8 mouse cellular contexts compared by ENCODE assay signal in the genomic region with DNA sequence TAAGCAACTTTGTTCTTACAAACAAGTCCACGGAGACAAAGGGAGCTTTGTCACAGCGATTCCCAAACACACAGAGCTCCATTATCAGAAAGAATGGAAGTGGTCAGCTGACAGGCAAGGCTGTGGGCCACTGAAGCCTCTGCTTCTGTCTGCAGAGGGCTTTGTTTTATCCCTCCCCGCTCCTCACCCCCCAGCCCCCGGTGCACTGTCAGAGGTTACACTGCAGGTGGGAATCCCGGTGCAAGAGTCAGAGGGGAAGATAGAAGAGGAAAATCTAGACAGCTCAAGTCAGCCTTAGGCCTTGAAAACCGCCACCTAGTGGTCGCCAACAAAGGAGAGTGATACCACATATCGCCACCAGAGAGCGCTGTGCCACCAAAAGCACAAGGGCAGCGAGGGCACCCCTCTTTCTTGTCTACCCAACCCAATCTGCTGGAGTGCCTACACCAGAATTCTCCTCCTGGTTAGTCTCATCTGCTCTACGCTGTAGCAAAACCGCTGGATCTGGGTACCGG. TPM values are rescaled to one million over a fixed set of nuclear protein-coding genes. Genes with fewer than 3 reads are reported as not detected.
DNase-seq lines count a peak whose midpoint lies in the region; ATAC-seq and TF ChIP-seq lines count a peak whose summit lies in the region.

No protein-coding gene starts in this region.

- H3K36me3 ChIP-seq in heart, embryonic 11.5 days (ENCODE audit: control insufficient read depth, insufficient read depth, low read length) = no peaks in the 10 kb centered on the region
- H3K36me3 ChIP-seq in intestine, postnatal 0 days (ENCODE audit: control insufficient read depth, insufficient read depth) = no peaks in the 10 kb centered on the region
- no peaks in the 10 kb centered on the region for H3K36me3 ChIP-seq in limb, embryonic 10.5 days
- no peaks in the 10 kb centered on the region for H3K36me3 ChIP-seq in midbrain, embryonic 14.5 days (ENCODE audit: control insufficient read depth, insufficient read depth, low read length)
- H3K36me3 ChIP-seq in small intestine, adult 2 months (ENCODE audit: control insufficient read depth, insufficient read depth, low read length) = no peaks in the 10 kb centered on the region

- no peak for ATAC-seq in heart, embryonic 11.5 days (replicated peaks; ENCODE audit: insufficient number of reproducible peaks, low FRiP score, low TSS enrichment)
- peak; percentile 52 for ATAC-seq in intestine, postnatal 0 days
- ATAC-seq in midbrain, embryonic 14.5 days (ENCODE audit: low FRiP score, low TSS enrichment) = peak; percentile 60; the same call in 1 of the 2 replicates

- H3K4me1 ChIP-seq in heart, embryonic 11.5 days (ENCODE audit: control insufficient read depth, insufficient read depth, low read length) = no peaks in the 10 kb centered on the region
- no peaks in the 10 kb centered on the region for H3K4me1 ChIP-seq in intestine, postnatal 0 days (replicated peaks; ENCODE audit: control insufficient read depth, insufficient read depth, low read length)
- peaks cover 18% of the 10 kb centered on the region for H3K4me1 ChIP-seq in limb, embryonic 10.5 days
- H3K4me1 ChIP-seq in midbrain, embryonic 14.5 days (ENCODE audit: control insufficient read depth, insufficient read depth, low read length) = 0 out of 2 replicates have a peak, but pooled peaks cover 6% of the 10 kb centered on the region
- no peaks in the 10 kb centered on the region for H3K4me1 ChIP-seq in small intestine, adult 2 months (ENCODE audit: control insufficient read depth, insufficient read depth, insufficient read length, low read length)

- no peak overlapping the region for H3K9ac ChIP-seq in heart, embryonic 11.5 days (ENCODE audit: low read depth, low read length)
- no peak overlapping the region for H3K9ac ChIP-seq in intestine, postnatal 0 days (ENCODE audit: low read depth, low read length)
- no peak overlapping the region for H3K9ac ChIP-seq in midbrain, embryonic 14.5 days (replicated peaks; ENCODE audit: low read length)

- TF ChIP-seq POLR2A in small intestine, adult 2 months (IDR thresholded peaks at IDR 0.05; ENCODE audit: low read depth, low read length) = no peak

- no peaks in the 10 kb centered on the region for H3K27me3 ChIP-seq in heart, embryonic 11.5 days (ENCODE audit: control insufficient read depth, insufficient read depth, low read length)
- no peaks in the 10 kb centered on the region for H3K27me3 ChIP-seq in intestine, postnatal 0 days (replicated peaks; ENCODE audit: control insufficient read depth, insufficient read depth, low read length)
- H3K27me3 ChIP-seq in limb, embryonic 10.5 days (ENCODE audit: low read depth, poor library complexity, severe bottlenecking) = peaks cover 11% of the 10 kb centered on the region; the same call in 1 of the 2 replicates
- H3K27me3 ChIP-seq in midbrain, embryonic 14.5 days (ENCODE audit: control insufficient read depth, insufficient read depth, low read length) = no peaks in the 10 kb centered on the region
- no peaks in the 10 kb centered on the region for H3K27me3 ChIP-seq in small intestine, adult 2 months (ENCODE audit: control insufficient read depth, insufficient read depth, low read length)

- DNase-seq in heart, adult 11 months = peak; percentile 97
- peak; percentile 83 for DNase-seq in embryo, embryonic 11 days
- peak; percentile 74 for DNase-seq in gastrocnemius, postnatal 25 days
- peak; percentile 90 for DNase-seq in limb, embryonic 10.5 days (ENCODE audit: low spot score)
- peak; percentile 84 for DNase-seq in midbrain, embryonic 14.5 days

- no peak overlapping the region for H3K4me3 ChIP-seq in heart, embryonic 11.5 days (ENCODE audit: low read depth, low read length)
- no peak overlapping the region for H3K4me3 ChIP-seq in intestine, postnatal 0 days (ENCODE audit: low read depth, low read length)
- H3K4me3 ChIP-seq in limb, embryonic 10.5 days = no peak overlapping the region
- no peak overlapping the region for H3K4me3 ChIP-seq in midbrain, embryonic 14.5 days (replicated peaks; ENCODE audit: low read depth, low read length)
- no peak overlapping the region for H3K4me3 ChIP-seq in small intestine, adult 2 months (ENCODE audit: low read depth, low read length)

- peak; percentile 100 for TF ChIP-seq CTCF in intestine, postnatal 0 days (IDR thresholded peaks at IDR 0.05; ENCODE audit: low read depth)
- peak; percentile 100 for TF ChIP-seq CTCF in small intestine, adult 2 months (IDR thresholded peaks at IDR 0.05; ENCODE audit: extremely low read depth, insufficient read length, insufficient replicate concordance, low read depth, low read length)

- no peak overlapping the region for H3K27ac ChIP-seq in heart, embryonic 11.5 days (ENCODE audit: low read depth, low read length)
- H3K27ac ChIP-seq in intestine, postnatal 0 days (ENCODE audit: low read depth, low read length) = no peak overlapping the region
- H3K27ac ChIP-seq in limb, embryonic 10.5 days = peak overlapping the region; percentile 54; the same call in 1 of the 2 replicates
- H3K27ac ChIP-seq in midbrain, embryonic 14.5 days (replicated peaks; ENCODE audit: low read depth, low read length) = no peak overlapping the region
- no peak overlapping the region for H3K27ac ChIP-seq in small intestine, adult 2 months (ENCODE audit: insufficient read depth, low read depth, low read length)

- no peak overlapping the region; the same call in 1 of the 2 replicates for H3K4me2 ChIP-seq in heart, embryonic 11.5 days
- no peak overlapping the region for H3K4me2 ChIP-seq in intestine, postnatal 0 days (replicated peaks; ENCODE audit: low read depth)
- no peak overlapping the region for H3K4me2 ChIP-seq in midbrain, embryonic 14.5 days (ENCODE audit: low read length)

- H3K9me3 ChIP-seq in heart, embryonic 11.5 days (replicated peaks; ENCODE audit: control insufficient read depth, low read length) = no peaks in the 10 kb centered on the region
- no peaks in the 10 kb centered on the region for H3K9me3 ChIP-seq in intestine, postnatal 0 days (ENCODE audit: control insufficient read depth)
- no peaks in the 10 kb centered on the region for H3K9me3 ChIP-seq in limb, embryonic 10.5 days (replicated peaks)
- no peaks in the 10 kb centered on the region for H3K9me3 ChIP-seq in midbrain, embryonic 14.5 days (ENCODE audit: control insufficient read depth, low read length)

- WGBS in heart, embryonic 11.5 days (ENCODE audit: insufficient replicate concordance) = 10% methylated on average over 13 of the region's 13 CpGs
- 11% methylated on average over 13 of the region's 13 CpGs for WGBS in intestine, postnatal 0 days
- WGBS in limb, embryonic 10.5 days = 16% methylated on average over 13 of the region's 13 CpGs
- 9% methylated on average over 13 of the region's 13 CpGs for WGBS in midbrain, embryonic 14.5 days
- WGBS in small intestine, adult 2 months = 10% methylated on average over 13 of the region's 13 CpGs

RNA-seq across cellular contexts. Expression of a gene that starts 35.4 kb away (rescaled TPM):
- polyA plus RNA-seq in heart, embryonic 11.5 days (2014; fragmentation: Nextera tagmentation; extraction: Ambion mirVana) = 0.69 and 0.73 TPM in 2 replicates
- total RNA-seq in gastrocnemius, postnatal 25 days (2021) = under 1 TPM in 1 of 2 experiments, not detected in 1; 0.18 TPM
- polyA plus RNA-seq in intestine, postnatal 0 days (2015; fragmentation: Nextera tagmentation; extraction: Ambion mirVana) = 1.8 and 1.9 TPM in 2 replicates
- polyA plus RNA-seq in limb, embryonic 10.5 days (2016; fragmentation: Nextera tagmentation; extraction: Ambion mirVana) = not detected in 2 replicates
- polyA plus RNA-seq in midbrain, embryonic 14.5 days (2014; fragmentation: Nextera tagmentation; extraction: Ambion mirVana) = 50.7 and 68.6 TPM in 2 replicates
- polyA plus RNA-seq in small intestine, adult 2 months (2012; rRNA removed) = 0.53 and 0.91 TPM in 2 replicates

RNA-seq across cellular contexts. Expression of a gene that starts 36.7 kb away (rescaled TPM):
- polyA plus RNA-seq in heart, embryonic 11.5 days (2014; fragmentation: Nextera tagmentation; extraction: Ambion mirVana) = 3.2 and 3.8 TPM in 2 replicates
- total RNA-seq in gastrocnemius, postnatal 25 days (2021) = 10 to 100 TPM; 10.3 to 10.9 TPM
- polyA plus RNA-seq in intestine, postnatal 0 days (2015; fragmentation: Nextera tagmentation; extraction: Ambion mirVana) = 0.70 and 1.1 TPM in 2 replicates
- 1.3 and 1.6 TPM in 2 replicates for polyA plus RNA-seq in limb, embryonic 10.5 days (2016; fragmentation: Nextera tagmentation; extraction: Ambion mirVana)
- 0.89 and 1.6 TPM in 2 replicates for polyA plus RNA-seq in midbrain, embryonic 14.5 days (2014; fragmentation: Nextera tagmentation; extraction: Ambion mirVana)
- 6.6 and 11.0 TPM in 2 replicates for polyA plus RNA-seq in small intestine, adult 2 months (2012; rRNA removed)

Comparison
In these comparisons a context has a peak if more than half of its experiments do, and no peak if none do; other contexts are left out.
1. RNA of a gene that starts 35.4 kb away (polyA plus RNA-seq): 50.7 to 68.6 TPM in midbrain, embryonic 14.5 days; 1.8 to 1.9 TPM in intestine, postnatal 0 days, 0.53 to 0.91 TPM in small intestine, adult 2 months, 0.69 to 0.73 TPM in heart, embryonic 11.5 days and not detected in limb, embryonic 10.5 days; every median in the first group is over 10 times any median in the second.
2. Peak in every context shown above with its lines, with median percentiles within 50 percentile points of each other: DNase-seq.